Mouse (Mus musculus) hematopoietic multipotent progenitor cell, adult 10-12 weeks (in vitro differentiated cells): Measurements from ENCODE around the gene Med29. TPM values are rescaled to one million over a fixed set of nuclear protein-coding genes. Genes with fewer than 3 reads are reported as not detected.

ENCODE experiments used
- polyA plus RNA-seq: library from polyadenylated mRNA; stranded (reverse); fragments of >175 nt; gene quantifications from 2 replicates; pipeline ENCODE4 v1.2.3, GENCODE M21; 2012; ENCODE audit warnings: low replicate concordance

Gene Med29
- polyA plus RNA-seq, result 8.5 and 10.2 TPM in 2 replicates

GRCm38 (mm10) chr7:28392429-28393271, at the start of gene Med29, which contains the start of gene Paf1:
Gene Med29 (minus strand): TSS chr7:28392708.
Gene Paf1 (plus strand): TSS chr7:28392951.

GRCm38 (mm10) chr7:28436932-28437570, 44.5 kb upstream of the Med29 start, which contains the start of gene Gmfg:
Gene Gmfg (plus strand): TSS chr7:28437447.

GRCm38 (mm10) chr7:28380237-28381016, 12.1 kb downstream of the Med29 start, which contains the start of gene Zfp36:
Gene Zfp36 (minus strand): TSS chr7:28380253.

GRCm38 (mm10) chr7:28372251-28373108, 20.0 kb downstream of the Med29 start, which contains the start of gene Plekhg2:
Gene Plekhg2 (minus strand): TSS chr7:28372599.

GRCm38 (mm10) chr7:28350155-28350883, 42.2 kb downstream of the Med29 start, which contains the start of gene Rps16:
Gene Rps16 (plus strand): TSS chr7:28350652.

GRCm38 (mm10) chr7:28338108-28338998, 54.2 kb downstream of the Med29 start, which contains the start of gene Supt5:
Gene Supt5 (minus strand): TSS chr7:28338746.

Other genes with a start within 250 kb of the Med29 start
- gene Fbl, start 223.0 kb downstream of the Med29 start, polyA plus RNA-seq, result 125 and 197 TPM in 2 replicates
- 82.1 and 186 TPM in 2 replicates for gene Dyrk1b, start 213.2 kb downstream of the Med29 start, polyA plus RNA-seq
- gene Eid2, start 124.8 kb downstream of the Med29 start, polyA plus RNA-seq, result 5.3 and 17.3 TPM in 2 replicates
- 10.5 and 32.4 TPM in 2 replicates for gene Eid2b, start 115.0 kb downstream of the Med29 start, polyA plus RNA-seq
- gene Selenov, start 101.5 kb downstream of the Med29 start, polyA plus RNA-seq, result not detected in 2 replicates
- not detected in 2 replicates for gene Dll3, start 90.5 kb downstream of the Med29 start, polyA plus RNA-seq
- gene Timm50, start 80.6 kb downstream of the Med29 start, polyA plus RNA-seq, result 54.8 and 107 TPM in 2 replicates
- gene Supt5, start 54.0 kb downstream of the Med29 start, polyA plus RNA-seq, result 77.8 and 140 TPM in 2 replicates
- 312 and 2,158 TPM in 2 replicates for gene Rps16, start 42.1 kb downstream of the Med29 start, polyA plus RNA-seq
- 115 and 200 TPM in 2 replicates for gene Plekhg2, start 20.1 kb downstream of the Med29 start, polyA plus RNA-seq
- gene Zfp36, start 12.5 kb downstream of the Med29 start, polyA plus RNA-seq, result 449 and 1,114 TPM in 2 replicates
- 122 and 137 TPM in 2 replicates for gene Paf1, start 243 bp upstream of the Med29 start, polyA plus RNA-seq
- 16.0 and 30.0 TPM in 2 replicates for gene Gmfg, start 44.7 kb upstream of the Med29 start, polyA plus RNA-seq
- 3.2 and 10.3 TPM in 2 replicates for gene Lrfn1, start 59.3 kb upstream of the Med29 start, polyA plus RNA-seq
- not detected in 2 replicates for gene Ifnl2, start 117.7 kb upstream of the Med29 start, polyA plus RNA-seq
- not detected in 2 replicates for gene Ifnl3, start 130.1 kb upstream of the Med29 start, polyA plus RNA-seq
- gene Sycn, start 148.2 kb upstream of the Med29 start, polyA plus RNA-seq, result 1.4 TPM in 1 of 2 replicates, not detected in the other
- gene Nccrp1, start 154.5 kb upstream of the Med29 start, polyA plus RNA-seq, result 1.1 and 2.7 TPM in 2 replicates
- gene Samd4b, start 205.4 kb upstream of the Med29 start, polyA plus RNA-seq, result 102 and 209 TPM in 2 replicates
- gene Pak4, start 205.5 kb upstream of the Med29 start, polyA plus RNA-seq, result 31.7 and 62.2 TPM in 2 replicates
- gene Acp7, start 238.6 kb upstream of the Med29 start, polyA plus RNA-seq, result not detected in 2 replicates